Mouse (Mus musculus) heart, adult 18-20 months (tissue): ENCODE data around the gene Lamtor5. TPM values are rescaled to one million over a fixed set of nuclear protein-coding genes. Genes with fewer than 3 reads are reported as not detected.

ENCODE experiments used
- DNase-seq, 2 experiments: peaks; one replicate each; pipeline ENCODE4 v3.0.0; 2021 to 2022; ENCODE audit warnings: mixed read lengths in 1 of 2
- long read RNA-seq, 2 experiments: library from polyadenylated mRNA; stranded (forward); transcript quantifications; one replicate each; pipeline ENCODE4 v2.0.0; 2021
- total RNA-seq, 2 experiments: library from RNA; stranded (reverse); gene quantifications; 2 replicates each; pipeline ENCODE4 v1.2.3; 2021

Lamtor5 gene
- 10 to 100 TPM; 64.6 to 70.8 TPM for total RNA-seq
- long read RNA-seq, experiment 1, transcript Lamtor5-201 (4 exons, 881 nt) = major isoform, 67 of 68 reads
- long read RNA-seq, experiment 1, partial matches to known transcripts = 0 of 68 reads
- long read RNA-seq, experiment 1, other reads (novel, unspliced or antisense) = 1 of 68 reads
- long read RNA-seq, experiment 2, transcript Lamtor5-201 (4 exons, 881 nt) = major isoform, 42 of 45 reads
- long read RNA-seq, experiment 2, partial matches to known transcripts = 1 of 45 reads
- long read RNA-seq, experiment 2, other reads (novel, unspliced or antisense) = 2 of 45 reads

GRCm38 (mm10) chr3:107278479-107279269 lies at the start of gene Lamtor5:
TSS of gene Lamtor5 (plus strand) at chr3:107278858.
- DNase-seq = peak; percentile 92 to 96

DNA sequence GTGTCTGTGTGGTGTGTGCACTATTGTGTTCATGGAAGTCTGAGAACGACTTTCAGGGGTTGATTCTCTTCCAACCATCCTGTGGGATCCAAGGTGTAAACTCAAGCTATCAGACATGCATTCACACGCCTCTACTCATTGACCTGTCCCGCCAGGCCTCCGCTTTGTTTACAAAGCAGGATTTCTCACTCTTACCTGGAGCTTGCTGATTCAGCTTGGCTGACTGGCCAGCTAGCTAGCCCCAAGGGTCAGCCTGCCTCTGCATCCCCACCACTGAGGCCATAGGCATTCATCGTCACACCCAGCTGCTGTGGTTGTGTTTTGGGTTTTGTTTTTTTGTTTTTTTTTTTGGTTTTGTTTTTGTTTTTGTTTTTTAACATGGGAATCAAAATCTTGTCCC lies 49.4 kb upstream of the Lamtor5 start:
- DNase-seq = no peak

DNA sequence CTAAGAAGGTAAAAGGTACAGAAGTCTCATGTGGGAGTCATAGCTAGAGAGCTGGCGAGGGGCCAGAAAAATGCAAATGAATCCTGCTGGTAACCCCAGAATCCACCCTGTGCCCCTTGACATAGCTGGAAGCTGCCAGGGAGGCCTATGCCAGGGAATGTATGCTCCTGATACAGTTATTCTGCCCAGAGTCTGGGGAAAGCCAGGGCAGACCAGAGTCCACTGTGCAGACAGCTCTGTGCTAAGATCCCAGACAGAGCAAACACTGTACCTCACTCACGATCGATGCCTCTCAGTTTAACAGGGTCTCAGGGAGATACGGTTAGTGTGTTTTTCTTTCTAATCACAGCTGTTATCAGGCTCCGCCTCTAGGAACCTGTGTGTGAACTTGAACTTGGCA lies 48.8 kb upstream of the Lamtor5 start:
- DNase-seq = peak; percentile 17 to 24

DNA sequence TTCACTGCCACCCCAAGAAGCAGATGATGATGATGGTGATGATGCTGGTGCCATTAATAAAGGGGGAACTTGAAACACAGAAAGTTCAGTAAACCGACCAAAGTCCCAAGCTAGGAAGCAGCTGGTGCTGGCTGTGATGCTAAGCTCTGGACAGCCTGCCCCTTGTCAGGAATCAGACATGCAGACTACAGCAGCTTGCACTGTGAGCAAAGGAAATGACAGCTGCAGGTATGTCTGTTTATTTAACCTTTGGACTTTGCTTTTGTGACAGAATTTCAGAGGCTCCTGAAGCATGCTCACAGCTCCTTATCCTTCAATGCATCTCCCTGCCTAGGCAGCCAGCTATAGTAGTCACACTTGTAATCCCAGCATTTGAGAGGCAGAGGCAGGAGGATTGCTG lies 48.1 kb upstream of the Lamtor5 start, which contains the start of gene A630076J17Rik:
Gene A630076J17Rik (plus strand): TSS at position 88 of the 400 bp plus-strand sequence.
- peak in 1 of 2 experiments; percentile 22 for DNase-seq

- DNase-seq = no peak
These were observed 47.5 kb upstream of the Lamtor5 start for GRCm38 (mm10) chr3:107231202-107231601.

GRCm38 (mm10) chr3:107233351-107233813 lies 45.3 kb upstream of the Lamtor5 start:
- peak; percentile 81 to 95 for DNase-seq

DNA sequence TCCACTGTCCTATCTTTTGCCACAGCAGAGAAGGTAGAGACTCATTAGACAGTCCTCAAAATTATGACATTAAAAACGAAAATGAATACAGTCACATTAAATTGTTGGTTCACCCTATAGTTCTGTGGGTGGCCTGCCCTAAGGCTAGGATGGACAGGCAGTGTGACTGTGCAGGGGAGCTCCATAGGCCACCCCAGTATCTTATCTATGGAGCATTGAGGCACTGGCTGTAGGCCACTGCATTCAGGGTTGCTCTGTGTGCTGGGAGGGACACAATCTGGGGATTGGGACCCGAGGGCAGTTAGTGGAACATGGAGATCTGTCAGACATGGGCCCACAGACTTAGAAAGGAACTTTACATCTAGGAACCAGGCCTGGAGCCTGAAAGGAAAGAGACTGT lies 44.7 kb upstream of the Lamtor5 start:
- no peak for DNase-seq

DNA sequence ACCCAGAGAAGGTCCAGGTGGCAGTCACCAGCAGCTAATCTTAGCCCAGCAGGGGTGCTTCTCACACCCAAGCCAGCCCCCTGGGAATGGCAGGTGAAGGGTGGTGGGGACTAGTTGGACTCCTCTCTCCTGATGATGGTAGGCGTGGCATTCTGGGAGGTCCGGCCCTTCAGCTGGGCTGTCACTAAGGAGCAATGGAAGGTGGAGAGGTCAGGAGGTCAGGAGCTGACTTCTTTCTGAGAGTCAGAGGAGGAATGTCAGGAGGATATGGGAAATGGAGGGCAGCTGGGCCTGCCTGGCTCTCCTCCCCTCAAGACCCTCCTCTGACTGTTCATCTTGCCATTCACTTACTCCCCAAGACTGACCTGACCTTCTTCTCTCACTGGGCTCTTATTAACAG lies 40.6 kb upstream of the Lamtor5 start:
- DNase-seq = no peak

DNA sequence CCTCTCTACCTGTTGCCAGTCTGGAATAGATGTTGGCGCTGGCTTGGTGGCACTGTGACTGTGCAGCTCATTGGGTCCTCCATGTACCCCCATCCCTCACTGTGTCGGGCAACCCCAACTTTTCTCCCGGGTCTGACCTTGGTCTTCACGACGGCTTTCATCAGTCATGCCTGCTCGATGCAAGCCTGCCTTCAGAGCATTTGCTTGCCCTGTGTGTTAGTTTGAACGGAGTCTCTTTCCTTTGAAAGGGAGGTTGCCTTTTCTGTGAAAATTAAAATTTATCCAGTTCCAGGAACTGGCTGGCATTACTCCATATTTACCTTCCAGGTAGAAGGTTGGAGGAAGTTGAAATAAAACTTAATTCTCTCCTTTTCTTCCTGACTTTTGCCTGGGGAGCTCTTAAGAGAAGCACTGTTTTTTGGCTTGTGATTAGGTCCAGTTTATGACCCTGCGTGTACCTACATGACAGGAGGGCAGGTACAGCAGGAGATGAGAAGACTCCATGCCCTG lies 40.1 kb upstream of the Lamtor5 start:
- no peak for DNase-seq

- DNase-seq = no peak
These were observed 39.1 kb upstream of the Lamtor5 start, which contains the start of gene Prok1 for GRCm38 (mm10) chr3:107239607-107240006. TSS of gene Prok1 (minus strand) at chr3:107239707.

DNA sequence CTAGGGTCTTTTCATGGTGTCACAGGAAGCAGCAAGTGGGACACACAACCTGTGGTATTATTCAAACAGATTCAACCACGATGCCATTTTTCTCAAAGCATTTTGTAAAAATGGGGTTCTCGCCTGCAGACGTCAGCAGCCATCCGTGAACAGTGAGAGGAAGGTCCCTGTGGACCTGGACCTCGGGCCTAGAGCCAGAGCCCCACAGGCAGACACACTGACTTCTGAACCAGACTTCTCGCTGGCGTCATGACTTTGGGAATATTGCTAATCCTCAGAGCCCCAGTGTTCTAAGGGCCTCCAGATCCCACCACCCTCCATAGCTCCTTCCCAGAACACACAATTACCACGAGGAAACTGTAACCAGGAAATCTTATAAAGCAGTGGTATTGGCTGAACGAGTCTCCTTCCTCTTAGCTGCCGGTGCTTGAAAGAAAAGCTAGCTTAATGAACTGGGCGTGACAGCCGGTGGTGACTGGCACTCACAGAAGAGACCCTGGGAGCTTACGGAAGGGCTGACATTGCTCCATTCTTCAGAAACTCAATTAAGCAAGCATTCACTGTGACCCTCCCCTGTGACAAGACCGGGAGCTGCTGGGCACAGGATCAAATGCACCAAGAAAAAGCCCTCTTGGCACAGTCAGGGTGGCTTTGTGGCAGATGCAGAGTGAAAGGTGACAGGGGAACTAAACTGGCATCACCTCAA lies 37.1 kb upstream of the Lamtor5 start:
- no peak for DNase-seq

GRCm38 (mm10) chr3:107246876-107247275 lies 31.8 kb upstream of the Lamtor5 start:
- no peak for DNase-seq

GRCm38 (mm10) chr3:107249042-107249441 lies 29.6 kb upstream of the Lamtor5 start:
- DNase-seq = no peak

- no peak for DNase-seq
These were observed 28.3 kb upstream of the Lamtor5 start for GRCm38 (mm10) chr3:107250320-107250719.

- DNase-seq = peak in 1 of 2 experiments; percentile 58
These were observed 26.6 kb upstream of the Lamtor5 start for GRCm38 (mm10) chr3:107252035-107252434.

GRCm38 (mm10) chr3:107253925-107254324 lies 24.7 kb upstream of the Lamtor5 start:
- DNase-seq = no peak

- DNase-seq = no peak
These were observed 22.7 kb upstream of the Lamtor5 start for GRCm38 (mm10) chr3:107255992-107256391.

DNA sequence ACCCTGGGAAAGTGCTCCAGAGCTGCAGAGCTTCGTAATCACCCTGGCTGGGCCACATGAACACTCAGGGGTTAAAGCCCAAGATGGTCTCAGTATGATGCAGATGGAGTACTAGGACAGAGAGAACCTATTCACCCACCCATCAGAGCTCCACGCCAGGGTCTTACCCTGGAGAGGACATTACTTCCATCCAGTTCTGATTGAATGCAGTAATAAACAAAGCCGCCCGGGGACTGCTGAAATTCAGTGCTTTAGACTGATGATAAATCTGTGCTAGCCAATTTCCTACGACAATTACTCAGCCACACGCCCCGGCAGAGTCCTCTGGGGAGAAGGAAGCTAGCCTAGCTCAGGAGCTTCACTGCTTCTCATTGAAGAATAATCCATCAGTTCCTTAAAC lies 21.9 kb upstream of the Lamtor5 start:
- DNase-seq = no peak

- no peak for DNase-seq
These were observed 20.7 kb upstream of the Lamtor5 start for GRCm38 (mm10) chr3:107257924-107258323.

GRCm38 (mm10) chr3:107260956-107261850 lies 17.5 kb upstream of the Lamtor5 start:
- DNase-seq = peak; percentile 52 to 55

GRCm38 (mm10) chr3:107261851-107262165 lies 16.9 kb upstream of the Lamtor5 start:
- peak in 1 of 2 experiments; percentile 49 for DNase-seq
